Mouse (Mus musculus) myocyte (in vitro differentiated cells): ENCODE data around the gene Ubac2. TPM values are rescaled to one million over a fixed set of nuclear protein-coding genes. Genes with fewer than 3 reads are reported as not detected.
A peak's percentile ranks its signal among the peaks of the same experiment; 100 is the strongest.

Source experiments
- H3K27me3 ChIP-seq: one replicate; pipeline ENCODE4 v1.6.1; 2011; ENCODE audit not compliant: control insufficient read depth, insufficient read depth, insufficient read length
- H3K36me3 ChIP-seq: one replicate; pipeline ENCODE4 v1.6.1; 2011; ENCODE audit not compliant: control insufficient read depth, insufficient read depth
- H3K4me2 ChIP-seq: one replicate; pipeline ENCODE4 v1.6.1; 2011; ENCODE audit warnings: low read depth, control low read depth
- H3K4me3 ChIP-seq: one replicate; pipeline ENCODE4 v1.5.1; 2011; ENCODE audit warnings: mild to moderate bottlenecking, control low read depth, moderate library complexity
- H3K79me2 ChIP-seq: one replicate; pipeline ENCODE4 v1.6.1; 2011; ENCODE audit not compliant: control insufficient read depth, insufficient read depth
- H3ac ChIP-seq: one replicate; pipeline ENCODE4 v1.6.1; 2011; ENCODE audit not compliant: control insufficient read depth, insufficient read length
- CEBPB ChIP-seq: IDR thresholded peaks from 2 replicates; pipeline ENCODE4 v1.6.1; 2011; ENCODE audit warnings: mild to moderate bottlenecking, moderate library complexity; ENCODE audit not compliant: poor library complexity, insufficient read depth, severe bottlenecking
- E2F4 ChIP-seq: IDR thresholded peaks from one replicate; pipeline ENCODE4 v1.6.1; 2011; ENCODE audit warnings: mild to moderate bottlenecking, control low read depth, moderate library complexity; ENCODE audit not compliant: insufficient read depth
- MAX ChIP-seq: IDR thresholded peaks from one replicate; pipeline ENCODE4 v1.6.1; 2011; ENCODE audit warnings: low read depth, mild to moderate bottlenecking, control low read depth
- MYOD1 ChIP-seq, 3 experiments: IDR thresholded peaks; one replicate each; pipeline ENCODE4 v1.6.1; 2011; ENCODE audit warnings: control low read depth in 2 of 3, low read depth in 2 of 3, mild to moderate bottlenecking in 2 of 3, moderate library complexity in 1 of 3; ENCODE audit not compliant: insufficient read length in 2 of 3, control insufficient read depth in 1 of 3
- MYOG ChIP-seq, 3 experiments: IDR thresholded peaks; one replicate each; pipeline ENCODE4 v1.6.1; 2011; ENCODE audit warnings: control low read depth in 2 of 3, low read depth in 2 of 3, mild to moderate bottlenecking in 2 of 3; ENCODE audit not compliant: insufficient read length in 2 of 3, control insufficient read depth in 1 of 3, insufficient read depth in 1 of 3
- POLR2A ChIP-seq: IDR thresholded peaks from one replicate; pipeline ENCODE4 v1.6.1; 2011; ENCODE audit warnings: low read depth, mild to moderate bottlenecking, control low read depth, moderate library complexity; ENCODE audit not compliant: insufficient read length
- POLR2AphosphoS2 ChIP-seq: IDR thresholded peaks from one replicate; pipeline ENCODE4 v1.6.1; 2011; ENCODE audit warnings: low read depth, control low read depth; ENCODE audit not compliant: insufficient read length
- REST ChIP-seq: IDR thresholded peaks from one replicate; pipeline ENCODE4 v1.6.1; 2011; ENCODE audit warnings: mild to moderate bottlenecking, control low read depth, moderate library complexity; ENCODE audit not compliant: insufficient read depth, insufficient read length
- SRF ChIP-seq: IDR thresholded peaks from one replicate; pipeline ENCODE4 v1.6.1; 2011; ENCODE audit warnings: low read depth; ENCODE audit not compliant: control insufficient read depth, insufficient read length
- TCF12 ChIP-seq: IDR thresholded peaks from one replicate; pipeline ENCODE4 v1.6.1; 2011; ENCODE audit warnings: mild to moderate bottlenecking, control low read depth; ENCODE audit not compliant: poor library complexity, insufficient read depth, severe bottlenecking
- TCF3 ChIP-seq: IDR thresholded peaks from one replicate; pipeline ENCODE4 v1.6.1; 2011; ENCODE audit warnings: low read depth, control low read depth; ENCODE audit not compliant: insufficient read length
- USF1 ChIP-seq: IDR thresholded peaks from one replicate; pipeline ENCODE4 v1.6.1; 2011; ENCODE audit warnings: low read depth, mild to moderate bottlenecking, control low read depth, moderate library complexity
- polyA plus RNA-seq: library from polyadenylated mRNA; unstranded; fragments of >200 nt; fragmentation: generic; extraction: Trizol; gene quantifications from one replicate; pipeline ENCODE4 v1.2.1, GENCODE M21; 2012; ENCODE audit warnings: missing spikeins

Ubac2 gene
- polyA plus RNA-seq, 1 experiment = 33.1 TPM

DNA sequence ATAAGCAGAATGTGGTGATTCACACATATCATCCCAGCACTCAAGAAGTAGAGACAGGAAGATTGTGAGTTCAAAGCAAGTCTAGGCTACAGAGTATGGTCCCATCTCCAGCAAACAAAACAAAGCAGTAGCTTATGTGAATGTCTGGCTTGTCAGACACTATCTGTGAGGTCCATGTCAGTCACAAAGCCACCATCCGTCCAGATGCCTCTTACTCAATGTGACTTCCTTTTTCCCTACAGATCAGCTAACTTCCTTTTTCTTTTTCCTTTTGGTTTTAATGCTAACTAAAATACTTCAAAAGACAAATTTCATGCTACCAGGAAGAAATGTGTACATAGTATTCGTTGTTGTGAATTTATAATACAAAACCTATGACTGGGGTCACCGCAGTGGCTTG lies 107.1 kb downstream of the Ubac2 start:
- no peaks in the 10 kb centered on the region for H3K79me2 ChIP-seq
- H3K4me2 ChIP-seq = no peak overlapping the region
- H3K27me3 ChIP-seq = no peaks in the 10 kb centered on the region
- no peak overlapping the region for H3K4me3 ChIP-seq
- no peak overlapping the region for H3ac ChIP-seq
- H3K36me3 ChIP-seq = no peaks in the 10 kb centered on the region
- no peak for TF ChIP-seq USF1
- TF ChIP-seq POLR2AphosphoS2 = no peak
- TF ChIP-seq E2F4 = no peak
- no peak for TF ChIP-seq MYOG (IDR thresholded peaks at IDR 0.05; ENCODE audit: control insufficient read depth in 1 of 3, insufficient read depth in 1 of 3, insufficient read length in 2 of 3, low read depth in 2 of 3)
- no peak for TF ChIP-seq REST
- TF ChIP-seq MAX = no peak
- no peak for TF ChIP-seq POLR2A

DNA sequence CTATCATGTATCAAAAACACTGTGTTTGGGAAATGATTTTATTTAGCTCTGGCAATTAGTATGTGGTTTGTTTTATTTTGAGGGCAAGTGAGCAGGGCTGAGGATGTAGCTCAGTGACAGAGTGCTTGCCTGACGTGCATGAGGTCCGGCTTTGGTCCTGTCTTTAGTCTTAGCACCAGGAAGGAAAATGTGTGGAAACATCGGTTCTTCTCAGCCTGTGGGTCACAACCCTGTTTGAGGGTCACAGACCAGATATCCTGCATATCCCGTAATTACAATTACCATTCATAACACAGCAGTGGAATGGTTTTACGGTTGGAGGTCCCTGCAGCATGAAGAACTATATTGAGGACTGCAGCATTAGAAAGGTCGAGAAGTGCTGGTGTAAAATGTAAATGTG lies 107.6 kb downstream of the Ubac2 start:
- Histone ChIP-seq H3K4me2 (no peak overlapping the region), H3K4me3 (no peak overlapping the region), H3K27me3 (no peaks in the 10 kb centered on the region), H3ac (no peak overlapping the region), H3K79me2 (no peaks in the 10 kb centered on the region), H3K36me3 (no peaks in the 10 kb centered on the region)
- TF ChIP-seq POLR2AphosphoS2 (no peak), MYOG (IDR thresholded peaks at IDR 0.05; ENCODE audit: control insufficient read depth in 1 of 3, insufficient read depth in 1 of 3, insufficient read length in 2 of 3, low read depth in 2 of 3) (no peak), MAX (no peak), POLR2A (no peak), REST (no peak), USF1 (no peak), E2F4 (no peak), TCF12 (no peak), TCF3 (no peak), SRF (no peak), CEBPB (no peak), MYOD1 (IDR thresholded peaks at IDR 0.05; ENCODE audit: control insufficient read depth in 1 of 3, insufficient read length in 2 of 3, low read depth in 2 of 3) (no peak)

DNA sequence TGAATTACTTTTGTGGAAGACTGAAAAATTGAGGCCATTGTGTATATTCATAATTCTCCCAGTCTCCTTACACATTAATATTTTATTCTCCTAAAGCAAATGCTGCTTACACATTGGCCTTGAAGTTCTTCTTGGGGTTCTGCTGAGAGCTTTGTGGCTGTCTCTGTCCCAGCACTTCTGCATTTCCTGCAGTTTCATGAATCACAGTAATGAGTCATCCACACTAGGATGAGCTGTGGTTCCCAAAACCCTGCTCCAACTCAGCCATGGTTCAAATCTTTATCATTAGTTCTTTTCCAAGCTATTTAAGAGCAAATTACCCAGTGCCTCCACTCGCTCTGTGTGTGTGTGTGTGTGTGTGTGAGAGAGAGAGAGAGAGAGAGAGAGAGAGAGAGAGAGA lies 108.9 kb downstream of the Ubac2 start:
- H3K36me3 ChIP-seq = no peaks in the 10 kb centered on the region
- no peak overlapping the region for H3ac ChIP-seq
- peak overlapping the region; percentile 41 for H3K4me2 ChIP-seq
- no peaks in the 10 kb centered on the region for H3K79me2 ChIP-seq
- TF ChIP-seq SRF = no peak
- TF ChIP-seq CEBPB = 0 out of 2 replicates have a peak, but pooled peaks have one; percentile 13
- no peak for TF ChIP-seq MAX
- TF ChIP-seq REST = no peak
- H3K27me3 ChIP-seq = no peaks in the 10 kb centered on the region
- no peak overlapping the region for H3K4me3 ChIP-seq

DNA sequence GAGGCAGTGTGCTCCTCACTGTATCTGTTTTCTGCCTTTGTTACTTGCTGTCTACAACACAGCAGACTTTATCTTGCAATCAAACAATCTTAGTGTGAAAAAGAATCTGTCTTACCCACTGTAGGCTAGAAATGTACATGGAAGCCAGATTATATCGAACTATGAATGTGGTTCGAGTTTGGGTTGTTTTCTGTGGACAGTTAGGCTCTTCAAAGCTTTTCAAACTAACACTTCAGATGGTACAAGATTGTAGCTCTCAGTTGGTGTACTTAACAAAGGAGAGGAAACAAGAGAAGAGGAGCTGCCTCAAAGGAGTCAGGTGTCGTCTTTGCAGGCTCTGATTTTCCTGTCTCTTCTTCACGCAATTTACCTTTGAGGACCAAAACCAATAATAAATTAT lies 109.3 kb downstream of the Ubac2 start:
- no peaks in the 10 kb centered on the region for H3K27me3 ChIP-seq
- H3K4me2 ChIP-seq = peak overlapping the region; percentile 41
- no peak for TF ChIP-seq MYOG (IDR thresholded peaks at IDR 0.05; ENCODE audit: control insufficient read depth in 1 of 3, insufficient read depth in 1 of 3, insufficient read length in 2 of 3, low read depth in 2 of 3)
- TF ChIP-seq MAX = no peak
- no peak for TF ChIP-seq POLR2A
- no peak for TF ChIP-seq TCF3
- no peak for TF ChIP-seq POLR2AphosphoS2
- TF ChIP-seq SRF = no peak
- no peak for TF ChIP-seq CEBPB
- TF ChIP-seq REST = no peak
- TF ChIP-seq TCF12 = no peak
- TF ChIP-seq E2F4 = no peak
- TF ChIP-seq USF1 = no peak
- no peak for TF ChIP-seq MYOD1 (IDR thresholded peaks at IDR 0.05; ENCODE audit: control insufficient read depth in 1 of 3, insufficient read length in 2 of 3, low read depth in 2 of 3)
- no peaks in the 10 kb centered on the region for H3K79me2 ChIP-seq
- H3ac ChIP-seq = no peak overlapping the region
- no peaks in the 10 kb centered on the region for H3K36me3 ChIP-seq
- no peak overlapping the region for H3K4me3 ChIP-seq

DNA sequence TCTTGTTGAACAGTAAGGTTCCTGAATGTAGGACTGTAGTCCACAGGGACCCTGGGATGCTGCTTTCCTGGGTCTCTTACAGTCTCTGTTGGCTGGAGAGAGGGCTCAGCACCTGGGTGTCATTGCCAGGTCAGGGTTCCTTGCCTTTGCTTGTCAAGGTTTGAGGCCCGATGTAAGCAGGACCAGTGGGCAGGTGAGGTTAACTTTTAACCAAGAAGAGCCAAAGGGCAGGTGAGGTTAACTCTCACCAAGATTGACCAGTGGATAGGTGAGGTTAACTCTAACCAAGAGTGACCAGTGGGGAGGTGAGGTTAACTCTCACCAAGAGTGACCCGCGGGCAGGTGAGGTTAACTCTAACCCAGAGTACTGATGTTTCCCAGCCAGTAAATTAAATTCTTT lies 110.9 kb downstream of the Ubac2 start:
- Histone ChIP-seq H3ac (no peak overlapping the region), H3K79me2 (no peaks in the 10 kb centered on the region), H3K36me3 (no peaks in the 10 kb centered on the region), H3K4me3 (no peak overlapping the region), H3K4me2 (no peak overlapping the region), H3K27me3 (no peaks in the 10 kb centered on the region)
- TF ChIP-seq MAX (no peak), TCF3 (no peak), MYOD1 (IDR thresholded peaks at IDR 0.05; ENCODE audit: control insufficient read depth in 1 of 3, insufficient read length in 2 of 3, low read depth in 2 of 3) (no peak), REST (no peak), TCF12 (no peak), POLR2AphosphoS2 (no peak), MYOG (IDR thresholded peaks at IDR 0.05; ENCODE audit: control insufficient read depth in 1 of 3, insufficient read depth in 1 of 3, insufficient read length in 2 of 3, low read depth in 2 of 3) (no peak), USF1 (no peak), CEBPB (no peak), E2F4 (no peak), POLR2A (no peak), SRF (no peak)
